Mouse (Mus musculus) MEL (cell line): Measurements from ENCODE around the gene 1700015G11Rik. TPM values are rescaled to one million over a fixed set of nuclear protein-coding genes. Genes with fewer than 3 reads are reported as not detected.
A peak's percentile ranks its signal among the peaks of the same experiment; 100 is the strongest.

Source experiments
- DNase-seq: peaks from one replicate; pipeline ENCODE4 v3.0.0; 2011; ENCODE audit warnings: low read depth, low spot score
- H3K27ac ChIP-seq: 2 replicates; pipeline ENCODE4 v1.5.1; 2012; ENCODE audit warnings: low read depth, mild to moderate bottlenecking, control low read depth, low read length, moderate library complexity; ENCODE audit not compliant: control insufficient read depth
- H3K27me3 ChIP-seq, 2 experiments: fragments of 150-350 bp in 1 of 2; sonication (generic) in 1 of 2; 2 replicates each; pipeline ENCODE4 v1.6.1; 2012; ENCODE audit warnings: low read length in 2 of 2, mild to moderate bottlenecking in 2 of 2, improper control_type of control experiment in 1 of 2, moderate library complexity in 1 of 2; ENCODE audit not compliant: insufficient read depth in 2 of 2, control insufficient read depth in 1 of 2
- H3K36me3 ChIP-seq, 2 experiments: 2 replicates each; pipeline ENCODE4 v1.6.1; 2012 to 2014; ENCODE audit warnings: low read length in 2 of 2, improper control_type of control experiment in 1 of 2, inconsistent platforms in 1 of 2, mild to moderate bottlenecking in 1 of 2; ENCODE audit not compliant: insufficient read depth in 2 of 2, control insufficient read depth in 1 of 2
- H3K4me1 ChIP-seq, 2 experiments: fragments of 150-350 bp in 1 of 2; sonication (generic) in 1 of 2; 2 replicates each; pipeline ENCODE4 v1.6.1; 2012; ENCODE audit warnings: low read length in 2 of 2, improper control_type of control experiment in 1 of 2, mild to moderate bottlenecking in 1 of 2; ENCODE audit not compliant: insufficient read depth in 2 of 2, control insufficient read depth in 1 of 2
- H3K4me3 ChIP-seq, 2 experiments: fragments of 150-350 bp in 1 of 2; sonication (generic) in 1 of 2; 2 replicates each; pipeline ENCODE4 v1.5.1; 2012; ENCODE audit warnings: low read depth in 2 of 2, low read length in 2 of 2, mild to moderate bottlenecking in 2 of 2, moderate library complexity in 2 of 2, control low read depth in 1 of 2, improper control_type of control experiment in 1 of 2; ENCODE audit not compliant: control insufficient read depth in 1 of 2, insufficient read depth in 1 of 2
- H3K79me2 ChIP-seq: 2 replicates; pipeline ENCODE4 v1.6.1; 2012; ENCODE audit warnings: mild to moderate bottlenecking, low read length, moderate library complexity; ENCODE audit not compliant: control insufficient read depth, poor library complexity, insufficient read depth
- H3K9ac ChIP-seq: 2 replicates; pipeline ENCODE4 v1.6.1; 2012; ENCODE audit warnings: low read depth, mild to moderate bottlenecking, control low read depth, low read length, moderate library complexity; ENCODE audit not compliant: control insufficient read depth, poor library complexity, severe bottlenecking
- H3K9me3 ChIP-seq: fragments of 150-350 bp; sonication (generic); replicated peaks from 2 replicates; pipeline ENCODE4 v1.6.1; 2012; ENCODE audit warnings: mild to moderate bottlenecking, low read length, improper control_type of control experiment, moderate library complexity; ENCODE audit not compliant: insufficient read depth
- BHLHE40 ChIP-seq: IDR thresholded peaks from 2 replicates; pipeline ENCODE4 v1.6.1; 2012; ENCODE audit warnings: low read depth, mild to moderate bottlenecking, inconsistent platforms, low read length, improper control_type of control experiment, borderline replicate concordance
- CHD1 ChIP-seq: IDR thresholded peaks from 2 replicates; pipeline ENCODE4 v1.6.1; 2012; ENCODE audit warnings: low read depth, mild to moderate bottlenecking, inconsistent platforms, low read length, improper control_type of control experiment
- CHD2 ChIP-seq: IDR thresholded peaks from 2 replicates; pipeline ENCODE4 v1.6.1; 2011; ENCODE audit warnings: low read length, improper control_type of control experiment
- CTCF ChIP-seq, 3 experiments: IDR thresholded peaks in 2 of 3; conservative IDR thresholded peaks in 1 of 3; 2 replicates each; pipeline ENCODE4 v1.5.1; 2011 to 2012; ENCODE audit warnings: low read length in 3 of 3, low read depth in 2 of 3, mild to moderate bottlenecking in 2 of 3, improper control_type of control experiment in 1 of 3, inconsistent platforms in 1 of 3, mixed read lengths in 1 of 3, moderate library complexity in 1 of 3; ENCODE audit not compliant: control insufficient read depth in 1 of 3, insufficient read depth in 1 of 3, poor library complexity in 1 of 3, severe bottlenecking in 1 of 3
- E2F4 ChIP-seq: IDR thresholded peaks from 2 replicates; pipeline ENCODE4 v1.6.1; 2011; ENCODE audit warnings: low read depth, low read length, improper control_type of control experiment, borderline replicate concordance
- ELF1 ChIP-seq: IDR thresholded peaks from 2 replicates; pipeline ENCODE4 v1.6.1; 2014; ENCODE audit warnings: low read depth, mild to moderate bottlenecking, inconsistent platforms, low read length, improper control_type of control experiment, moderate library complexity
- EP300 ChIP-seq, 2 experiments: IDR thresholded peaks; 2 replicates each; pipeline ENCODE4 v1.6.1; 2011; ENCODE audit warnings: improper control_type of control experiment in 2 of 2, low read length in 2 of 2, low read depth in 1 of 2, mild to moderate bottlenecking in 1 of 2
- ETS1 ChIP-seq: IDR thresholded peaks from 2 replicates; pipeline ENCODE4 v1.6.1; 2012; ENCODE audit warnings: low read depth, mild to moderate bottlenecking, inconsistent platforms, low read length, improper control_type of control experiment, moderate library complexity
- GATA1 ChIP-seq: IDR thresholded peaks from 2 replicates; pipeline ENCODE4 v1.6.1; 2011; ENCODE audit warnings: low read depth, low read length, improper control_type of control experiment
- JUND ChIP-seq: IDR thresholded peaks from 2 replicates; pipeline ENCODE4 v1.6.1; 2011; ENCODE audit warnings: low read depth, mild to moderate bottlenecking, improper control_type of control experiment, low read length
- KAT2A ChIP-seq: conservative IDR thresholded peaks from 2 replicates; pipeline ENCODE4 v1.6.1; 2012; ENCODE audit warnings: low read depth, low read length, improper control_type of control experiment, inconsistent platforms
- MAFK ChIP-seq: IDR thresholded peaks from 2 replicates; pipeline ENCODE4 v1.6.1; 2011; ENCODE audit warnings: low read depth, mild to moderate bottlenecking, low read length, improper control_type of control experiment, borderline replicate concordance
- MAZ ChIP-seq: IDR thresholded peaks from 2 replicates; pipeline ENCODE4 v1.6.1; 2012; ENCODE audit warnings: low read depth, mild to moderate bottlenecking, inconsistent platforms, low read length, improper control_type of control experiment
- MEF2A ChIP-seq: IDR thresholded peaks from 2 replicates; pipeline ENCODE4 v1.6.1; 2014; ENCODE audit warnings: low read depth, mild to moderate bottlenecking, inconsistent platforms, low read length, improper control_type of control experiment; ENCODE audit not compliant: poor library complexity, insufficient replicate concordance, severe bottlenecking; ENCODE audit errors: extremely low read depth
- MXI1 ChIP-seq: IDR thresholded peaks from 2 replicates; pipeline ENCODE4 v1.6.1; 2011; ENCODE audit warnings: mild to moderate bottlenecking, low read depth, low read length, improper control_type of control experiment
- MYB ChIP-seq: IDR thresholded peaks from 2 replicates; pipeline ENCODE4 v1.6.1; 2011; ENCODE audit warnings: mild to moderate bottlenecking, low read depth, low read length, improper control_type of control experiment
- MYC ChIP-seq: IDR thresholded peaks from 2 replicates; pipeline ENCODE4 v1.6.1; 2011; ENCODE audit warnings: low read depth, mild to moderate bottlenecking, low read length, improper control_type of control experiment, moderate library complexity
- NELFE ChIP-seq: IDR thresholded peaks from 2 replicates; pipeline ENCODE4 v1.6.1; 2011; ENCODE audit warnings: low read depth, low read length, improper control_type of control experiment
- NRF1 ChIP-seq: IDR thresholded peaks from 2 replicates; pipeline ENCODE4 v1.6.1; 2014; ENCODE audit warnings: low read depth, mild to moderate bottlenecking, inconsistent platforms, low read length, improper control_type of control experiment, moderate library complexity; ENCODE audit not compliant: poor library complexity, insufficient read depth, severe bottlenecking
- POLR2A ChIP-seq, 2 experiments: IDR thresholded peaks; 2 replicates each; pipeline ENCODE4 v1.6.1; 2011 to 2012; ENCODE audit warnings: low read length in 2 of 2, mild to moderate bottlenecking in 2 of 2, control low read depth in 1 of 2, improper control_type of control experiment in 1 of 2, low read depth in 1 of 2, moderate library complexity in 1 of 2; ENCODE audit not compliant: control insufficient read depth in 1 of 2, insufficient read depth in 1 of 2, poor library complexity in 1 of 2
- POLR2AphosphoS2 ChIP-seq: IDR thresholded peaks from 2 replicates; pipeline ENCODE4 v1.6.1; 2011; ENCODE audit warnings: low read length, improper control_type of control experiment
- RAD21 ChIP-seq: IDR thresholded peaks from 2 replicates; pipeline ENCODE4 v1.6.1; 2011; ENCODE audit warnings: mild to moderate bottlenecking, low read depth, low read length, improper control_type of control experiment
- RCOR1 ChIP-seq: IDR thresholded peaks from 2 replicates; pipeline ENCODE4 v1.6.1; 2012; ENCODE audit warnings: low read depth, mild to moderate bottlenecking, inconsistent platforms, low read length, improper control_type of control experiment
- SIN3A ChIP-seq: IDR thresholded peaks from 2 replicates; pipeline ENCODE4 v1.6.1; 2012; ENCODE audit warnings: low read length, improper control_type of control experiment, inconsistent platforms
- SMC3 ChIP-seq: IDR thresholded peaks from 2 replicates; pipeline ENCODE4 v1.6.1; 2011; ENCODE audit warnings: low read depth, low read length, improper control_type of control experiment
- TAL1 ChIP-seq: IDR thresholded peaks from 2 replicates; pipeline ENCODE4 v1.6.1; 2012; ENCODE audit warnings: mild to moderate bottlenecking, inconsistent platforms, low read length, moderate library complexity, mixed read lengths
- TBP ChIP-seq: IDR thresholded peaks from 2 replicates; pipeline ENCODE4 v1.8.0; 2011; ENCODE audit warnings: low read depth, low read length, improper control_type of control experiment
- TCF12 ChIP-seq: IDR thresholded peaks from 2 replicates; pipeline ENCODE4 v1.6.1; 2014; ENCODE audit warnings: low read depth, mild to moderate bottlenecking, inconsistent platforms, low read length, improper control_type of control experiment, moderate library complexity
- UBTF ChIP-seq: IDR thresholded peaks from 2 replicates; pipeline ENCODE4 v1.6.1; 2012; ENCODE audit warnings: low read depth, mild to moderate bottlenecking, inconsistent platforms, low read length, improper control_type of control experiment, moderate library complexity, borderline replicate concordance; ENCODE audit not compliant: insufficient read depth
- USF1 ChIP-seq: IDR thresholded peaks from 2 replicates; pipeline ENCODE4 v1.6.1; 2014; ENCODE audit warnings: low read depth, mild to moderate bottlenecking, inconsistent platforms, low read length, improper control_type of control experiment, moderate library complexity
- USF2 ChIP-seq, 2 experiments: IDR thresholded peaks; 2 replicates each; pipeline ENCODE4 v1.6.1; 2011 to 2012; ENCODE audit warnings: improper control_type of control experiment in 2 of 2, low read length in 2 of 2, borderline replicate concordance in 1 of 2, inconsistent platforms in 1 of 2, low read depth in 1 of 2, mild to moderate bottlenecking in 1 of 2; ENCODE audit not compliant: insufficient read depth in 1 of 2
- ZC3H11A ChIP-seq: IDR thresholded peaks from 2 replicates; pipeline ENCODE4 v1.6.1; 2012; ENCODE audit warnings: low read depth, mild to moderate bottlenecking, inconsistent platforms, low read length, improper control_type of control experiment
- ZKSCAN1 ChIP-seq: IDR thresholded peaks from 2 replicates; pipeline ENCODE4 v1.6.1; 2012; ENCODE audit warnings: low read depth, mild to moderate bottlenecking, inconsistent platforms, low read length, improper control_type of control experiment, moderate library complexity
- ZMIZ1 ChIP-seq: IDR thresholded peaks from 2 replicates; pipeline ENCODE4 v1.6.1; 2012; ENCODE audit warnings: low read depth, mild to moderate bottlenecking, inconsistent platforms, low read length, improper control_type of control experiment, moderate library complexity
- ZNF384 ChIP-seq: IDR thresholded peaks from 2 replicates; pipeline ENCODE4 v1.6.1; 2012; ENCODE audit warnings: low read depth, mild to moderate bottlenecking, inconsistent platforms, low read length, improper control_type of control experiment
- polyA plus RNA-seq, 2 experiments: library from polyadenylated mRNA; stranded (reverse) in 1 of 2; unstranded in 1 of 2; fragments of >175 nt in 1 of 2; fragments of >200 nt in 1 of 2; gene quantifications; 2 replicates each; pipeline versions ENCODE4 v1.2.1 to v1.2.4; 2012; ENCODE audit warnings: low replicate concordance in 2 of 2, low read depth in 1 of 2; ENCODE audit not compliant: insufficient read length in 2 of 2, insufficient read depth in 1 of 2, missing spikeins in 1 of 2
- total RNA-seq: library from RNA; depleted of rRNA; stranded (reverse); fragments of 300-350 nt; gene quantifications from 2 replicates; pipeline ENCODE4 v1.2.3, GENCODE M21; 2012

The 1700015G11Rik gene
- total and polyA plus RNA-seq, 3 experiments, result not detected

DNA sequence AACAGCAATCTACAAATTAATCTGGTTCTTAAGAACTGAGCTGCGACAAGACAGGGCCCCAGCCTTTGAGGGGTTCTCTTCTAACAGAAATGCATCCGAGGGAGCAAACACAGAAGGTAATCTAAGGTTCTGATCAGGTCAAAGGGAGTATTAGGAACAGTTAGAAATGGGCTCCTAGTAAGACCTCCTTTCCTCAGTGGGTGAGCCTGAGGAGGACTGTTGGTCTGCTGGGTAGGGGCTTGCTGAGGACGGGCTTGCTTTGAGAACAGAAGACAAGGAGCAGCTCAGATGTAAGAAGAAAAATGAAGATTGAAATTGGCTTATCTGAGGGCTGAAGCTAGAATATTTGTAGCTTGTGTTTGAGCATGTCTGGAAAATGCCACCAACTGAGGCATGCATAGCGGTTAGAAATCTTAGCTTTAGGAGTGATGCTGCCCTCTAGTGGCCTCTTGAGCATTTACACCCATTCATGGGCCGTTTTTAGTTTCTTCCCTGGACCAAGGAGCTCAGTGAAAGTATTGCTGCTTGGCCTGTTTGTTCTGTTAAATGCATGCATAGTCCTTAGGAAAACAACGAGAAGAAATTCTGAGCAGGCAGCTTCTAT, 43.2 kb downstream of the 1700015G11Rik start:
- no peak overlapping the region for H3K4me3 ChIP-seq
- no peak overlapping the region for H3K27ac ChIP-seq
- H3K27me3 ChIP-seq, result no peaks in the 10 kb centered on the region
- peak; percentile 73 for DNase-seq
- H3K4me1 ChIP-seq, result no peaks in the 10 kb centered on the region
- no peaks in the 10 kb centered on the region for H3K36me3 ChIP-seq
- TF ChIP-seq USF2 (IDR thresholded peaks at IDR 0.05; ENCODE audit: borderline replicate concordance in 1 of 2, insufficient read depth in 1 of 2, low read depth in 1 of 2, low read length in 2 of 2), result no peak
- TF ChIP-seq ZMIZ1, result no peak
- TF ChIP-seq ZC3H11A, result peak; percentile 66
- no peak for TF ChIP-seq EP300 (IDR thresholded peaks at IDR 0.05; ENCODE audit: low read depth in 1 of 2, low read length in 2 of 2)
- TF ChIP-seq TCF12, result no peak
- TF ChIP-seq RAD21, result peak; percentile 84
- TF ChIP-seq TBP, result no peak
- no peak for TF ChIP-seq CHD2
- TF ChIP-seq E2F4, result no peak
- no peak for TF ChIP-seq ZKSCAN1
- TF ChIP-seq POLR2AphosphoS2, result no peak
- no peak for TF ChIP-seq MXI1
- no peak for TF ChIP-seq ETS1
- no peak for TF ChIP-seq TAL1
- no peak for TF ChIP-seq ZNF384
- no peak for TF ChIP-seq SIN3A
- TF ChIP-seq MAZ, result no peak
- peak; percentile 64 to 87 (median 81) for TF ChIP-seq CTCF (IDR thresholded peaks at IDR 0.05 in 2 of 3, conservative IDR thresholded peaks at IDR 0.05 in 1 of 3; ENCODE audit: control insufficient read depth in 1 of 3, insufficient read depth in 1 of 3, low read depth in 2 of 3, low read length in 3 of 3, poor library complexity in 1 of 3, severe bottlenecking in 1 of 3)
- TF ChIP-seq MYC, result no peak
- no peak for TF ChIP-seq UBTF
- TF ChIP-seq BHLHE40, result no peak
- no peak for TF ChIP-seq RCOR1
- no peak for TF ChIP-seq CHD1
- no peak for TF ChIP-seq MEF2A
- no peak for TF ChIP-seq POLR2A (IDR thresholded peaks at IDR 0.05; ENCODE audit: control insufficient read depth in 1 of 2, insufficient read depth in 1 of 2, low read depth in 1 of 2, low read length in 2 of 2, poor library complexity in 1 of 2)
- TF ChIP-seq NELFE, result no peak
- no peak for TF ChIP-seq ELF1
- no peak for TF ChIP-seq NRF1
- no peak for TF ChIP-seq JUND
- no peak for TF ChIP-seq USF1
- no peak for TF ChIP-seq GATA1
- no peak for TF ChIP-seq KAT2A
- no peak for TF ChIP-seq MYB
- no peak for TF ChIP-seq MAFK
- peak; percentile 83 for TF ChIP-seq SMC3
- no peaks in the 10 kb centered on the region for H3K79me2 ChIP-seq
- no peaks in the 10 kb centered on the region for H3K9me3 ChIP-seq
- no peak overlapping the region for H3K9ac ChIP-seq
